Mouse (Mus musculus) neural tube, embryonic 12.5 days (tissue): Measurements from ENCODE around the gene Gm20737. TPM values are rescaled to one million over a fixed set of nuclear protein-coding genes. Genes with fewer than 3 reads are reported as not detected.
"Not testable (repeated sequence)": the region's sequence is repeated elsewhere in the genome, so short reads cannot be mapped to it uniquely, and the experiment has no call there.

ENCODE experiments used
- ATAC-seq: fragments of 200-750 bp; cut with Nextera tagmentation; 2 replicates; pipeline ENCODE4 v1.8.0; 2017; ENCODE audit warnings: low read depth, mild to moderate bottlenecking, moderate TSS enrichment, moderate library complexity; ENCODE audit not compliant: low FRiP score
- H3K27ac ChIP-seq: fragments of 300-500 bp; sonication (generic); 2 replicates; pipeline ENCODE4 v1.5.1; 2016
- H3K27me3 ChIP-seq: fragments of 300-500 bp; sonication (generic); replicated peaks from 2 replicates; pipeline ENCODE4 v1.6.1; 2016; ENCODE audit warnings: mild to moderate bottlenecking
- H3K36me3 ChIP-seq: fragments of 300-500 bp; sonication (generic); 2 replicates; pipeline ENCODE4 v1.6.1; 2016; ENCODE audit warnings: mild to moderate bottlenecking
- H3K4me1 ChIP-seq: fragments of 300-500 bp; sonication (generic); 2 replicates; pipeline ENCODE4 v1.6.1; 2016
- H3K4me2 ChIP-seq: fragments of 300-500 bp; sonication (generic); replicated peaks from 2 replicates; pipeline ENCODE4 v1.6.1; 2016; ENCODE audit warnings: mild to moderate bottlenecking
- H3K4me3 ChIP-seq: fragments of 300-500 bp; sonication (generic); 2 replicates; pipeline ENCODE4 v1.5.1; 2016
- H3K9ac ChIP-seq: fragments of 300-500 bp; sonication (generic); 2 replicates; pipeline ENCODE4 v1.6.1; 2016; ENCODE audit warnings: mild to moderate bottlenecking
- H3K9me3 ChIP-seq: fragments of 300-500 bp; sonication (generic); 2 replicates; pipeline ENCODE4 v1.6.1; 2016; ENCODE audit warnings: mild to moderate bottlenecking
- WGBS: fragments of 180-500 bp; shearing (Covaris S2); methylation state at CpG from one replicate; pipeline ENCODE4 v1.1.7; 2016; 5-methylcytosine and 5-hydroxymethylcytosine counted together
- polyA plus RNA-seq: library from polyadenylated mRNA; unstranded; fragments of >200 nt; fragmentation: Nextera tagmentation; extraction: Ambion mirVana; gene quantifications from 2 replicates; pipeline ENCODE4 v1.2.1, GENCODE M21; 2016

Gm20737 gene
- not detected in 2 replicates for polyA plus RNA-seq

DNA sequence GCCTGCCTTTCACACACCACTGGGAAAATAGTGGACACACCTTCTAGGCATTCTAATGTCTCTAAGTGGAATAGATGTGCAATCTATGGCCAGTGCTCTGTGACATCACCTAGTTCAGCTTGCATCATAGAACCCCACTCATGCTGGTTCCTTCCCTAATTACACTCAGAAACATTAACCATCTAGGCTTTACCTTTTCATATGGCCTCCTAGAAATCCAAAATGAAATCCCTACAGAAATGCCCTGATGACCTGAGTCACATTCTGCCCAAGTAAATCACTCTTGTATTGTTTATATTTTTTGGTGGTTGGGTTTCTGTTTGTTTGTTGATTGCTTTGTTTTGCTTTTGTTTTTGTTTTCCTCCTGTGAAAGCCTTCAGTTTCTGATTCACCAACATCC lies at the start of gene Gm20737:
TSS of gene Gm20737 (minus strand) at position 101 of the 400 bp plus-strand sequence.
- not testable (repeated sequence) for H3K27me3 ChIP-seq, H3K4me1 ChIP-seq, H3K9me3 ChIP-seq, H3K36me3 ChIP-seq, H3K27ac ChIP-seq, H3K4me3 ChIP-seq, ATAC-seq, H3K4me2 ChIP-seq, H3K9ac ChIP-seq

DNA sequence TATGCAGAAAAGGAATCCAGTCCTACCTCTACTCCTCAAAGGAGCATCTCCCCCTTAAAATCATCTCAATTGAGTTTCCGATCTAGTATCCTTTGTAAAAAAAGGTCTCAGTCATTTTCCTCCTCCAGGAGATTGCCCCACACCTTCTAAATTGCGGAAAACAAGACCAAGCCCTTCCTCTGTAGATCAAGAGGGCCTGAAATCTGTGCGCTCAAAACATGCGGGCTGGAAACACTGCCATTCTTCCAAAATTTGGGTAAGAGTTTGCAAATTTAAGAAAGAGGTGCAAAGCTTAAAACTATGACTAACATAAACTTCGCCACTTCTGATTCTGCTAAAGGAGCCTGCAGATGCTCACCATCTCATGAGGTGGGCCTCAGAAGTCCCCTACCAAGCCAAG lies 17.3 kb upstream of the Gm20737 start, which contains the start of gene Gm21775:
TSS of gene Gm21775 (plus strand) at position 301 of the 400 bp plus-strand sequence.
- not testable (repeated sequence) for H3K9me3 ChIP-seq

More for the DNA sequence above, 17.3 kb upstream of the Gm20737 start, which contains the start of gene Gm21775:
- H3K4me2 ChIP-seq, H3K4me3 ChIP-seq, H3K4me1 ChIP-seq, H3K27me3 ChIP-seq, ATAC-seq, H3K9ac ChIP-seq, H3K27ac ChIP-seq, H3K36me3 ChIP-seq: not testable (repeated sequence)
- WGBS = 91% methylated on average over 5 of the region's 5 CpGs

Other genes starting within 250 kb of the Gm20737 start
- gene Gm20834, start 211.5 kb downstream of the Gm20737 start, polyA plus RNA-seq = not detected in 2 replicates
- not detected in 2 replicates for gene Gm28510, start 123.3 kb downstream of the Gm20737 start, polyA plus RNA-seq
- gene Gm21775, start 17.4 kb upstream of the Gm20737 start, polyA plus RNA-seq = not detected in 2 replicates
- gene Gm21900, start 80.3 kb upstream of the Gm20737 start, polyA plus RNA-seq = not detected in 2 replicates
- gene Gm20777, start 216.4 kb upstream of the Gm20737 start, polyA plus RNA-seq = not detected in 2 replicates